Mouse (Mus musculus) cerebellum, postnatal 10 days (tissue): ENCODE data around the gene H2-DMa.
A peak's percentile ranks its signal among the peaks of the same experiment; 100 is the strongest.
"Not testable (repeated sequence)": the region's sequence is repeated elsewhere in the genome, so short reads cannot be mapped to it uniquely, and the experiment has no call there.

Experiments used
- DNase-seq, 2 experiments: peaks; one replicate each; pipeline ENCODE4 v3.0.0; 2021; ENCODE audit warnings: mixed read lengths in 2 of 2

The H2-DMa gene

DNA sequence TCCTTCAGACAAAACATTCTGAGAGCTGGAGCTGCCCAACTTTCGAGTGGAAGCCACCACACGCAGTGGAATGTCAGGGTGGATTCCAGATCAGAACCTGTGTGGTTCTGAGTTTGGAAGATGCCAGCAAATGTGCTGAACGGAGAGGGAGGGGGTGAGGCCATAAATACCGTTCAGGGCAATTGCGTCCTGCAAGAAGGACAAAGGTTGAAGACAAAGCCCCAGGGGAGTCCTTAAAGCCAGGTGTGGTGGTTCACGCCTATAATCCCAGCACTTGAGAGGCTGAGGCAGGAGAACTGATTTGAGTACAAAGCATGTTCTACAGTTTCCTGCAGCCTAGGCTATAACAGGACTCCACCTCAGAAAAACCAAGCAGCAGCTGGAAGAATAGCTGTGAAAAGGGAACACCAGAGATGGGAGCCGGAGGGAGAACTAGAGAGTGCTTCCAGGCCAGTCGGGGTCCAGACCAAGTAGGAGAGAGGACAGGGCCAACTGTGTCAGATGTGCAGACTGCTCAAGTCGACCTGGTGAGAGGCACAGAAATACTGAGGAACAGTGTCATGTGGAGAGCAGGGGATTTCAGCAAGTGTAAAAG lies 7.6 kb downstream of the H2-DMa start:
- no peak for DNase-seq

DNA sequence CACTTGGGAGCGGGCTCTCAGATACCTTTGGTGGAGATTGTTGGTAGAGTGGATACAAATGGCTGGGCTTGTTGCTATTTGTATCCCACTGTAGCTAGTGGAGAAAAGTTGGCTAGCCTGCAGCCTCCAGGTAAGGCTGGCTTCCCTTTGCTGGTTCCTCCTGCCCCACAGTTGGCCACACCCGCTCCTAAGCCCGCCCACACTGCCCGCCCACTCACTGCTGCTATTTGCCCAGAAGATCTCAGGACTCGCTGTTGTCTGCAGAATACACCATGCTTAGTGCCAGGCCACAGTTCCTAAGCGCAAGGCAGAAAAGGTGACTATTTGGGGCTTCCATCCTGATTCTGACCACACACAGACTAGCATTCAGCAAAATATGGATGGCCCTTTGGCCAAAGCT lies 8.1 kb downstream of the H2-DMa start:
- DNase-seq = peak; percentile 55 to 59

DNA sequence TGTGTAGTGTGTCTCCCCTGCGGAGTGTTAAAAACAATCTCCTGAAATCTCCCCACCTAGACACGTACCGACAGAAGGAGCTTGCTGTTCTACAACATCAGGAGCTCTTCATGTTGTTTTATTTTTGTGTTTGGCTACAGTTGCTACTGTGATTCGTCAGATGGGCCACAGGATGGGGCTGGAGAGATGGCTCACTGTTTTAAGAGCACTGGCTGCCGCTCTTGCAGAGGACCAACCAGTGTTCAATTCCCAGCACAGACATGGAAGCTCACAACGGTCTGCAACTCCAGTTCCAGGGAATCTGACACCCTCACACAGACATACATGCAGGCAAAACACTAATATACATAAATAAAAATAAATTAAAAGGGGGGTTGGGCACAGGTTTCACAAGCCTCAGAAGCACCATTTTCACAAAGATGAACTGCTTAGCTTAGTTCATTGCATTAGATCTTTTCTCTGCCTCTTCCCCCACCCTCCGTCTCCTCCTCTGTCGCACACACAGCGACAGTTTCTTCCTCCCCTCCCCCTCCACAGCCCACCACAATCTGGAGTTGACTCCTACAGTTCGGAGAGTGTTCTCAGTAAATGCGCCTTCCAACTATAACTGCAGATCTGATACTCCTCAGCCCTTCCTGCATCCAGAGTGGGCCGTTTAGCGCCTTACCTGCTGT lies 9.1 kb downstream of the H2-DMa start:
- peak in 1 of 2 experiments; percentile 36 for DNase-seq

DNA sequence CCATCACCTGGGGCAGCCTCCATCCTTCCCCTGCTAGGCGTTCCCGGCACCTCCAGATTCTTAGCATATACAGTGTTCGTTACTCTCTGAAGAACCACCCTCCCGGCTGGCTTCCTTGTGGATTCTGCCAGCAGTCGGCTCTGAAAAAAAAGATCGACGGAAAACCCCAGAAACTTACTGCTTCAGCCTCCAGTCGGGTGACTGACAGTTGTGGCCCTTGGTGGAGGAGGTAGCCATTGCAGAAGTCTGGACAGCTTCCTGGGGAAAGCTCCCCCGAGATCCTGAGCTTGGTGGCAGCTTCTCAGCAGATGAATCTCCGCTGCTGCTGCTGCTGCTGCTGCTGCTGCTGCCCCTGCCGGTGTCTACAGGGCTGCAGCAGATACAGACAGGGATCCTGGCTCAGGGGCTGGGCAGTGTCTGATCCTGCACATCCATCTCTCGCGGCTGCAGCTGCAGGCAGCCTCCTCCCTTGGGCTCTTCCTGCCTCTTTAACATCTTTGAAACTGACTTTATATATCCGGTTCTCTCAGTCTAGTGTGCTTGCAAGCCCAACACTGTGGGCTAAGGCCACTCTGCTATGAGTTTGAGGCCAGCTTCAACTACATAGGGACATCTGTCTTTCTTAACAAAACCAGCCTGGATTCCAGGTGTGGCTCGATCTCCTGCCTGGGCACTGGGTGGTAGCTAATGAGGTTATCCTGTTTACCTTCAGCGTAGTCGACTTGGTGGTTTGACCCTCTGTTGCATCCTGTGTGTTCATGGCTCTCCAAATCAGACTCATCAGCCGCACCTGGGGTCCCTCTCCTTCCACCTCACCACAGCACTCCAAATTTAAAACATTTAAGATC lies 9.8 kb downstream of the H2-DMa start:
- no peak for DNase-seq

DNA sequence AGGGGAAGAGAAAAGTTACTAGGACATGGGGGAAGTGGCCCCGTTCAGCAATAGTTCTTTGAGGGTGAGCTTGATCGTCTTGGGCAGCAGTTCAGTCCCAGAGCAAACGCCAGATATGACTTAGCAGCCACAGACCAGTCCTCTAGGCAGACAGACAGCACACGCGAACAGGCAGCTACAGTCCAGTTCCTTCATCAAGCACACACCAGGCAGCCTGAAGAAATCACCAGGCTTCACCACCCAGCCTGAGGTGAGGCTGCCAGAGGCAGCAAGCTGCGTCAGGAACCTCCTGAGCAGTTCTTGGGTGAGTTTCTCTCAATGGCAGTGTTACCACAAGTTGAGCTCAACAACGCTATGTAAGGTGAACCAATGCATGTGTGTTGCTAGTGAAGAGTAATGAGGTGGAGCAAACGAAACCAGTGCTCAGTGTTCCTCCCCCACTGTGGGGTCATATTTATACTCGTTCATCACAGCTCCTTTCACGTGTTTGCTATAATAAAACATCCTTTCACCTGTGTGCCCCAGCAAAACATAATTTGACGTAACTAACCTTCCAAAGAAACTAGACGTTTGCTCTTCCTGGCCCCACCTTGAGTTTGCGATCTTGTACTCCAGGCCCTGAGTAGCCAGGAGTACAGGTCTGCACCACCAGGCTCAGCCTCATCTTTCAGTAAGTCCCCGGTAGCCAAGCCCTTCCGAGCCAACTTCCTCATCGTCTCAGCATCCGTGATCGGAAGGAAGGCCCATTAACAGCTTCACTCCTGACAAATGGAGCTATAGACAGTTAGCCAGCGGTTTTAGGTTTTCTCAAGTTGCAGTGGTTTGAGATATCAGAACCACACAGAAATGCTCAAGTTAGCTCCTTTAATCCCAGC lies 11.0 kb downstream of the H2-DMa start:
- DNase-seq = peak in 1 of 2 experiments; percentile 3

DNA sequence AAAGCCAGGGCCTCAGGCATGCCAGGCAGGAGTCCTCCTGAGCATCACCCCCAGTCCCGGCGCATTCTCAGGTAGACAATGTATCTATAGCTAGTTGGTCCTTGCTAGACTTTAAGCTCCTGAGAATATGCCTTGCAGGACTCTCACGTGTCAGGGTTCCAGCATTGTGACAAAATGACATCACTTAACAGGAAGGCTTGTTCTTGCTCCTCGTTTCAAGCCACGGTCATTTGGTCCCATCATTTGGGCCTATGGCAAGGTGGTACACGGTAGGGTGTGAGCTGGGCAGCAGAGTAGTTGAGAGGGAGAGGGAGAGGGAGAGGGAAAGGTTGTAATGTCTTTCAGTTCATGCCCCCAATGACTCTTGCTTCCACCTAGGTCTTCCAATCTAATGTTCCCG lies 12.6 kb downstream of the H2-DMa start:
- no peak for DNase-seq

DNA sequence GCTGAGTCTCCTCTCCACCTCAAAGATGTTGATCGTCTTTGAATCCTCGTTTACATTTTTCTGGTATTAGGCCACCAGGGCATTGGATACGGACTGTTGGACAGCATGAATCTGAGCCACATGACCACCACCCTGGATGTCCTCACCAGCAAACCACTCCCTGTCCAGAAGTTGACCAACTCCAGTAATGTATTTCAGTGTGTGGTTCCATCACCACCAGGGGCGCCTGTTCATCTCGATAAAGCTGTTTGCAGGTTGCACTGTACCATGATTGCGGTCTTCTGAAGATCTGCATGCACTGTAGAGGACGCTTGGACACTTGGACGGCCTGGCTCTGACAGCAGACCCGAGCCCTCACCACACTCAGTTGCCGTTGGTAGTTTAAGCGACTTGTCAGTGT lies 13.9 kb downstream of the H2-DMa start:
- DNase-seq = peak in 1 of 2 experiments; percentile 39

DNA sequence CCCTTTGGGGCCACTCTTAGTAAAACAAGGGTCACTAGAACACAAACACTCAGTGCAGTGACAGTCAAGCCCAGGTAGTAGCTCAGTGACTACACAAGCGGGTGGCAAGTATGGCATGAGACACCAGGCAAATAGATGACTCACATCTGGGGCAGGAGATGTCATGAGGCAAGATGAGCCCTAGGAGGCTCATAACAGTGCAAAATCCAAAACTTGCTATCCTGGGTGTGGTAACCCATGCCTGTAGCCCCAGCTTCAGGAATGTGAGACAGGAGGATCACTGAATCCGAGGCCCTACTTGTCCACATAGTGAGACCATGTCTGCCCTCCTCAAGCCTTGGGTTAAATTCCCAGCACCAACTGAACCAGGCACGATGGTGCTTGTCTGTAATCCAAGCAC lies 15.1 kb downstream of the H2-DMa start:
- DNase-seq = peak in 1 of 2 experiments; percentile 4

DNA sequence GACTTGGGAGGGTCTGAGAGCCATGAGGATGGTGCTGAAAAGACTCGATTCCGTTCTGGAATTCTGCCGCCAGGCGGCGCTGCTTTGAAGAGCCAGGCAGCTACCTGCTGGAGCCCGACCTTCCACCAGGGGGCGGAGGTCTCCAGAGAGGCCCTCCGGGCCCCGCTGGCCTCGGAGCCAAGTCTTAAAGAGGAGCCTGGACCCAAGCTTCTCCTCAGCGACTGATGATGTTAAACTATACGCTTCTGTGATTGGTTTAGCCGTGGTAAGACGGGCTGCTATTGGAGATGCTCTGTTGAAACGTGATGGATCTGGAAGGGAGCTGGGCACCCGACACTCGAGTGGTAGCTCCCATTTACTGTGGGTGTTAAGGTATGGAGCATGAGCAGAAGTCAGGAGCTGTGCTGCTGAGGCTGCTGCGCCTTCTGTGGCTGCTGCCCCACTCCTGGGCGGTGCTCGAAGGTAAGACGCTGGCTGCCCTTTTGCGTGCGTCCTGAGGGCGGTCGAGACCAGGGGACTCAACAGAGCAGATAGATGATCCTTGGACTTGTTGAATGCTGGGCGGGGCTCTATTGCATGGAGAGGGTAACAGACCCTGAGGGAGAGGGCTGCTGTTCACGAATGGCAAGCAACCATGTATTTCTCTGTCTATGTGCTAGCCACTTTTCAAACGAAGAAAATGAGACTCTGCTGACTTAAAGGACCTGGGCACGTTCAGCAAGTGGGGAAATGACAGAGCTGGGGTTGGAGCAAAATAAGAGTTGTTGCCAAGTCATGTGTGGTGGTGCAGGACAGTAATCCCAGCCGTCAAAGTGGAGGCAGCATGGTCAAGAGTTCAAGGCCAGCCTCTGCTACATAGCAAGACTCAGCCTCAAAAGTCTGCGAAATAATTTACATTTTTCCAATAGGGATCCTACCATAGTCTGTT lies 16.2 kb downstream of the H2-DMa start:
- DNase-seq = peak; percentile 99 to 100

DNA sequence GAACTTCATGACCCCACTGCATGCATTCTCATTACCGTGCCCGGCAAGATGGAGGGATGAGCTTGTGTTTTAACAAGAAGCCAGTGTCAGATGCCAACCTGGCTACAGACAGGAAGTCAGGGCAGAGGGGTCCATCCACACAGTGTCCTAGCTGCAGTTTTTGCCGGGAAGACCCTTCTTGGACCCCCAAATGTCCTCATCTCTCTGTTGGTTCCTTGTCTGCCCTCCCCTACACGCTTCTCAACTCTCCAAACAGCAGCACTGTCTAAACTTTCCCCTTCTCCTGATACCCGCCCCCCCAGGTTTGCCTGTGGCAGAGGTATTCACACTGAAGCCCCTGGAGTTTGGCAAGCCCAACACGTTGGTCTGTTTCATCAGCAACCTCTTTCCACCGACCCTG lies 18.3 kb downstream of the H2-DMa start:
- no peak for DNase-seq

DNA sequence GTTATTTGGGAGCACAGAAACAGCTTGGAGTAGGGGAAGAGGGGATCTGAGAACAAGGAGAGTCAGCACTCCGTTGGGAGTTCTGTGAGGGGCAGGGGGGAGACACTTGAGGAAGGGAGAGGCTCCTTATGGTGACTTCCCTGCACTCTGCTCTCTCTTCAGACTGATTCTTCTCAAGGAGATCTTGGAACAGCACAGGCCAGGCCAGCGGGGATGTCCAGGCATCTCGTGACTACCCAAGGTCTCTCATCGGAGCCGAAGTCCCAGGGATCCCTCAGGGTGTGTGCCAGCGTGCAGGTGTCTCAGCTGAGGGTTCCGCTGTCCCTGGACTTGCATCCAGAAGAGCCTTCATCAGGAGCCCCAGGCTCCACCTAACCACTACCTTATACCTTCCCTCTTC lies 19.3 kb downstream of the H2-DMa start:
- no peak for DNase-seq

DNA sequence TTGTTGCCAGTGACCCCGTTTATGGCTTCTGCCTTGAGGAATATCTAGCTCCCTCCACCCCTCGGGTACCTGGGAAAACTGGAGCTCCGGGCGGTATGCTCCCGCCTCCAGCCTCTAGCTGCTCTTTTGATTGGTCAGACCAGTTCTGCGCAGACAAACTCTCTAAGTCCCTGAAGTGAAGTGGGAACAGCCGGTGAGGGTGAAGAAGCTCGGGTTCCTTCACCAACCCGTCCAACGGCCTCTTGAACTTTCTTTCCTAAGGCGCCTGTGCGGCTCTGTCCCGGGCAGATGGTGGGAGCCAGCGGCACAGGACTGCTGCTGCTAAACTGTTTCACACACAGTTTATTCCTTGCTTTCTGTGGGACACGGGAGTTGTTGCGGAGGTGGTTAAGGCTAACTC lies 20.1 kb downstream of the H2-DMa start:
- no peak for DNase-seq

DNA sequence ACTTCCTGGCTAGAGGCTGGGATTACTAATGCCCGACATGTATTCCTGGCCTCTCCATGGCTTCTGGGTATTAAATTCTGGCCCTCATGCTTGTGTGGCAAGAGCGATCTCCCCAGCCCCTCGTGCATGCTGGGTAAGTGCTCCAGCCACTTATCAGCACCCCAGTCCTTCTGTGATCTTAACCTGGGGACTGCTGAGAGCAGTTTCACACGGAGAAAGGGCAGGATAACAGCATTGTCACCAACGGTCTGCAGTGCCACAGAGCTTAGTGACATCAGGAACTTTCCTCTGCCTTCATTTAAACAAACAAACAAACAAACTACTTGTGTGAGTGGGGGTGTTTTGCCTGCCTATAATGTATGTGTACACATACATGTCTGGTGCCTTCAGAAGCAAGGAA lies 20.9 kb downstream of the H2-DMa start:
- no peak for DNase-seq

DNA sequence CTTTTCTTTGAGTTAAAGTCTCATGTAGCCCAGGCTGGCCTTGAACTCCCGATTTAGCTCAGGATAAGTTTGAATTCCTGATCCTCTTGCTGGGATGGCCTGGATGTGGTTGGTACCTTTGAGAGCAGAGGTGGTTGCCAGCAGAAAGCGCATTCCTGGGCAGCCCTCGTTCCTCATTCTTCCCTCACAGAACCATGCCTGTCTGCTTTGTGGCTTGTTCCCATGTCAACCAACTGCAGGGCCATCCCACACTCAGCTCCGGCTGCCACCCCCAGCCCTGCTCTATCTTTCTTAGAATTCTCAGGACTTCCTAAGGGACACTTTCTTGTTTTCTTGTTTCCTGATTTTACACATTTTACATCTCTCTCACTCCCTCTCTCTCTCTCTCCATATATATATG lies 22.1 kb downstream of the H2-DMa start:
- DNase-seq = no peak

DNA sequence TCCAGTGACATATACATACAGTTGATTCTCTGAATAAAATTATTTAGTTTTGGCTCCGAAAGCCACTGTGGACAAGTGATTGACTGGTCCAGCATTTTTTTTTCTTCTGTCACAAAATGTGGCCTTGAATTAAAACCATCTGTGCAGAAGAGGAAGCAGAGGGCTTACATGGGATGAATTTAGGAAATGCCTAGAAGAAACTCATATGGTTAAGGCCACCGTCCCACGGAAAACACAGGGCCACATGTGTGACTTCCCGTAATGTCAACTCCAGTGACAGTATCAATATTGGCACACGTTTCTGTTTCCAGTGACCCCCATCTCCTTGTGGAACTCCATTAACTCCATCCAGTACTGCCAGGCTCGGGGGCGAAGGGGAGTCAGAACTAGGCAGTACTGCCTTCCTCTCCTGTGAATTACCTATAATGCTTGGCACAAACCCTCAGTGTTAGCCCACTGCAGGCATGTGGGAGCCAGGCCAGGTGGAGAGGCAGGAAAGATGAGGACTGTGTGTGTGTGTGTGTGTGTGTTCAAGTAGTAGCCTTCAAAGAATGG lies 23.2 kb downstream of the H2-DMa start:
- no peak for DNase-seq

DNA sequence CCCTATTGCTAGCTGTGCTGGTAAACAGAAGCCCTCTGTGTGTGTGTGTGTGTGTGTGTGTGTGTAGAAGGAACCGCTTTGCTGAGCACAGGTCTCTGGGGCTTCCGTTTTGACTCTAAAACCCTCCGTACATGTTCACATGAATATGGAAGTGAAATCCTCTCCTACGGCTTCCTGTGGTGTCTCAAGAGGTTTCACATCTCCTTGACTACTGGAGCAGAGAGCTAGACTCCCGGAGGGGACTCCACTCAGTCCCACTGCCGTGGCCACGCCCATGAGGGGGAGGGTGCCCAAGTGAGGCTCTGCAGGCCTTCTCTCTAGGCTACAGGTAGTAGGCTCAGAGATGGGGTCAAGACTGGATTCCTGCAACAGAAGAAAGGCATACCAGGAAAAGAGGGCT lies 23.7 kb downstream of the H2-DMa start, which contains the start of gene H2-DMb2:
TSS of gene H2-DMb2 (plus strand) at position 275 of the 400 bp plus-strand sequence.
- DNase-seq = no peak

DNA sequence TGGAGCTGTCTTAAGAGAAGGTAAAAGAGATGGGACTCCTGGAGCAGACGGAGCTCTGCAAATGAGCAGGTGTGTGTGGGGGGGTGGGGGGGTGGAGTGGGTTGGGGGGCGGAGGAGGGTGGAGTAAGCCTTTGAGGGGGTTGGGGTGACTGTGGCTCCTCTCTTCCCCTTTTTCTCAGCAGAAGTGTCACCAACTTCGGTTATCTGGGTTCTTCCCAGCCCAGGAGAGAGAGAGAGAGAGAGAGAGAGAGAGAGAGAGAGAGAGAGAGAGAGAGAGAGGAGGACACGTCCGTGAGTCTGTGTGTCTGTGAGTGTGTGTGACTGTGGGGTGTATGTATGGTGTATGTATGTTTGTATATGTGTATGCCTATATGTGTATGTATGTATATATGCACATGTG lies 24.1 kb downstream of the H2-DMa start:
- DNase-seq = no peak

DNA sequence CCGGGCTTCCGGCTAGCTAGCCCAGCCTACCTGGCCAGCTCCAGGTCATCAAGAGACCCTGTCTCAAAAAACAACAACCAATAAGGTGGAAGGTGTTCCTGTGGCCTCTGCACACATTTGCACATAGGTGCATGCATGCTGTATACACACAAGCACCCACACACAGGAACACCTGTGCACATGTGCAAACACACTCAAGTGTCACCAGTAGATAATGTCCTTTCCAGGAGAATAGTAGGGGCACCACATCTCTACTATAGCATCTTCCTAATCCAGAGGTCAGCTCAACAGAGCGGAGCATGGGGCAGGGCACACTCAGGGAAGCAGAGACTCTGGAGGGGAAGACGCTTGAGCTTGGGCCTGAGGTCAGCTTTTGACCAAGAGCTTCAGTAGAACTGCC lies 24.9 kb downstream of the H2-DMa start:
- DNase-seq = not testable (repeated sequence)

DNA sequence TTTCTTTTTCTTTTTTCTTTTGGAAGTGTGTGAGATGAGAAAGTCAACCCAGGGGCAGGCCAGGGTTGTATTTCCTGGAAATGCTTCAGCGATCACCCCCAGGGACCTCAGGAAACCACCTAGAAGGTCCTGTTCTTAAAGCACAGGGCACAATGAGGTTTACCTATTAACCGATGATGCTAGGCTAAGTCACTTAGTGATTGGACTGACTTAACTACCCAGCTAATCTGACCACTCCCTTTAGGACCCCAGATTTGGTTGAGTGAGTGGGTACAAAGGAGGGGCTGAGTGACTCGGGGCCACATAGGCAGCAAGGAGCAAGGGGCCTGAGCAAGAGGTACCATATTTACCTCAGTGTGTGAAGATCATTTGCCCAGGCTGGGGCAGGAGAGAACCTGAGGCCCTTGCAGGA lies 25.6 kb downstream of the H2-DMa start:
- no peak for DNase-seq

DNA sequence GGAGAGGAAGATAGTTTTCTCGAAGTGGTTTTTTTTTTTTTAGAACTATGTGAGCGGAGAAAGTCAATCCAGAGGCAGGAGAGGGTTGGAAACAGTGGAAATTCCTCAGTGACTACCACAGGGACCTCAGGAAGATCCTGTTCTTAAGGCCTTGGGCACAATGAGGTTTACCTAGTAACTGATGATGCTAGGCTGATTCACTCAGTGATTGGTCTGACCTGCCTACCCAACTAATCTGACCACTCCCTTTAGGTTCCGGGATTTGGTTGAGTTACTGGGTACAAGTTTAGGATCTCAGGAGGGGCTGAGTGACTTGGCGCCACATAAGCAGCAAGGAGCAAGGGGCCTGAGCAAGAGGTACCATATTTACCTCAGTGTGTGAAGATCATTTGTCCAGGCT lies 33.6 kb downstream of the H2-DMa start, which contains the start of gene H2-DMb1:
TSS of gene H2-DMb1 (plus strand) at position 150 of the 400 bp plus-strand sequence.
- DNase-seq = peak; percentile 48 to 62

DNA sequence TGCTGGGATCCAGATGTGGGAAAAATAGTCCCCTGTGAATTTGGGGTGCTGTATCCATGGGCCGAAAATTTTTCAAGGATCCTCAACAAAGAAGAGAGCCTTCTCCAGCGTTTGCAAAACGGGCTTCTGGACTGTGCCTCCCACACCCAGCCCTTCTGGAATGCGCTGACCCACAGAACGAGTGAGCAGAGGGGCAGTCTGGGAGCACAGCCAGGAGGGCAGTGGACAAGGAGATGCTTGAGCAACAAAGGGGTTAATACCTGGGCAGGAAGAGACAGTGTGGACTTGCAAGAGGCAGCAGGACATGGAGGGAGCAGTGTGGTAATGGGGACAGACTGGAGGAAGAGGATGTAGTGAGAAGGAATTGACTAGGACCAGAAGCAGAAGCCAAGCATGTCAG lies 36.2 kb downstream of the H2-DMa start:
- DNase-seq = no peak
